Mouse (Mus musculus): ENCODE data around the gene Ifnl2.

Gene Ifnl2

GRCm38 (mm10) chr7:28490410-28490809, 19.8 kb downstream of the Ifnl2 start:
- DNase-seq = peak; percentile 73

GRCm38 (mm10) chr7:28488030-28488491, 22.2 kb downstream of the Ifnl2 start:
- DNase-seq = peak; percentile 21

GRCm38 (mm10) chr7:28484192-28484591, 26.1 kb downstream of the Ifnl2 start:
- no peak for DNase-seq

GRCm38 (mm10) chr7:28482854-28483253, 27.4 kb downstream of the Ifnl2 start:
- DNase-seq = no peak

- DNase-seq = no peak
These were observed 31.4 kb downstream of the Ifnl2 start for GRCm38 (mm10) chr7:28478854-28479253.

- no peak for DNase-seq
These were observed 32.9 kb downstream of the Ifnl2 start for GRCm38 (mm10) chr7:28477363-28477762.

- DNase-seq = no peak
These were observed 34.1 kb downstream of the Ifnl2 start for GRCm38 (mm10) chr7:28476191-28476590.

GRCm38 (mm10) chr7:28467213-28467751, 43.0 kb downstream of the Ifnl2 start:
- DNase-seq = no peak

- no peak for DNase-seq
These were observed 43.5 kb downstream of the Ifnl2 start for GRCm38 (mm10) chr7:28466721-28467212.

GRCm38 (mm10) chr7:28464416-28465212, 45.6 kb downstream of the Ifnl2 start:
- DNase-seq = peak; percentile 94

GRCm38 (mm10) chr7:28462769-28463168, 47.5 kb downstream of the Ifnl2 start:
- no peak for DNase-seq

- no peak for DNase-seq
These were observed 49.9 kb downstream of the Ifnl2 start for GRCm38 (mm10) chr7:28460361-28460760.
